ENCODE assay signal across 16 mouse cellular contexts in the genomic region with DNA sequence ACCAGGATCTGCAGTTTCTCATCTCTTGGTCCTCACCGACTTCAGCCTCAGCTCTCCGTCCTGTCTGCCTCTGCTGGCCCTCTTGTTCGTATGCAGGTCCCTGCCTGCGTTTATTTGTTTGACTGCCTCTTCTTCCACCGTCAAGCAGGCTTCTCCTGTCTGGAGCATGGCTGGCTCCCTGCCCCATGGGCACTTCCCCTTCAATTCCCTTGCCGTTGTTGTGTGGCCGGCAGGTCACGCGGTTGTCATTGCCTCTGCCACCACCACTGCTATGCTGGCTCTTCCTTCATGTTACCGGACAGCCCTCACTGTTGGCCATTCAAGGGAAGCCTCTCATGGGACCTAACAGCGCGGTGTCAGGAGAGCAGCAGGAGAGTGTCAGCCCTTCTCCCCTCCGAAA. TPM values are rescaled to one million over a fixed set of nuclear protein-coding genes. Genes with fewer than 3 reads are reported as not detected.
"Had no signal": no experiment of that assay in that cellular context is flagged by ENCODE, and none has a peak within 500 bp of the region (broad histone marks: within the 10 kb centered on the region; RNA-seq: fewer than 3 reads in every experiment).

No protein-coding gene starts in this region.

- ATAC-seq: midbrain, embryonic 15.5 days had no signal

- H3K9me3 ChIP-seq: midbrain, embryonic 15.5 days; stomach, embryonic 15.5 days had no signal

- DNase-seq: kidney, postnatal 14 days; kidney, postnatal 4 days; layer of hippocampus, adult 9-11 months; liver, embryonic 13.5 days; lung, adult 2 months; lung, postnatal 14 days; retina, postnatal 1 day; right cerebral cortex, postnatal 25 days; spleen, adult 18-20 months; thymus, postnatal 25 days had no signal

- H3K27ac ChIP-seq: layer of hippocampus, adult 2 months; liver, embryonic 13.5 days; midbrain, embryonic 12.5 days; midbrain, embryonic 15.5 days; neural tube, embryonic 12.5 days; neural tube, embryonic 15.5 days; stomach, embryonic 15.5 days had no signal

- H3K4me3 ChIP-seq: layer of hippocampus, adult 2 months; liver, embryonic 13.5 days; midbrain, embryonic 12.5 days; midbrain, embryonic 15.5 days; neural tube, embryonic 12.5 days; neural tube, embryonic 15.5 days; stomach, embryonic 15.5 days had no signal

- H3K4me1 ChIP-seq: midbrain, embryonic 12.5 days; midbrain, embryonic 15.5 days; neural tube, embryonic 12.5 days; stomach, embryonic 15.5 days had no signal

- H3K9ac ChIP-seq: liver, embryonic 13.5 days; midbrain, embryonic 12.5 days; midbrain, embryonic 15.5 days; neural tube, embryonic 12.5 days; neural tube, embryonic 15.5 days; stomach, embryonic 15.5 days had no signal

- H3K27me3 ChIP-seq: midbrain, embryonic 12.5 days; midbrain, embryonic 15.5 days; neural tube, embryonic 12.5 days; neural tube, embryonic 15.5 days; stomach, embryonic 15.5 days had no signal

- H3K36me3 ChIP-seq: midbrain, embryonic 15.5 days had no signal

- H3K4me2 ChIP-seq: liver, embryonic 13.5 days; midbrain, embryonic 12.5 days; midbrain, embryonic 15.5 days; neural tube, embryonic 12.5 days; neural tube, embryonic 15.5 days; stomach, embryonic 15.5 days had no signal

RNA-seq across cellular contexts. Expression of gene A3galt2, which starts 13.0 kb away (rescaled TPM):
- polyA plus RNA-seq: liver, embryonic 13.5 days had no signal
